Mouse (Mus musculus) hindbrain, embryonic 15.5 days (tissue): ENCODE results near the gene Tmed4. TPM values are rescaled to one million over a fixed set of nuclear protein-coding genes. Genes with fewer than 3 reads are reported as not detected.
"Not testable (repeated sequence)": the region's sequence is repeated elsewhere in the genome, so short reads cannot be mapped to it uniquely, and the experiment has no call there.

Experiments used
- ATAC-seq: fragments of 200-750 bp; cut with Nextera tagmentation; 2 replicates; pipeline ENCODE4 v1.8.0; 2017; ENCODE audit warnings: low read depth, moderate number of reproducible peaks, moderate TSS enrichment; ENCODE audit not compliant: low FRiP score
- H3K27ac ChIP-seq: fragments of 300-500 bp; sonication (generic); replicated peaks from 2 replicates; pipeline ENCODE4 v1.5.1; 2015; ENCODE audit warnings: mild to moderate bottlenecking, inconsistent platforms
- H3K27me3 ChIP-seq: fragments of 300-500 bp; sonication (generic); 2 replicates; pipeline ENCODE4 v1.6.1; 2015; ENCODE audit warnings: control low read depth, inconsistent platforms
- H3K36me3 ChIP-seq: fragments of 300-500 bp; sonication (generic); 2 replicates; pipeline ENCODE4 v1.6.1; 2015; ENCODE audit warnings: control low read depth, inconsistent platforms
- H3K4me1 ChIP-seq: fragments of 300-500 bp; sonication (generic); replicated peaks from 2 replicates; pipeline ENCODE4 v1.6.1; 2015; ENCODE audit warnings: control low read depth, inconsistent platforms
- H3K4me2 ChIP-seq: fragments of 300-500 bp; sonication (generic); 2 replicates; pipeline ENCODE4 v1.6.1; 2015; ENCODE audit warnings: moderate library complexity, mild to moderate bottlenecking, inconsistent platforms
- H3K4me3 ChIP-seq: fragments of 300-500 bp; sonication (generic); 2 replicates; pipeline ENCODE4 v1.5.1; 2015; ENCODE audit warnings: mild to moderate bottlenecking, inconsistent platforms
- H3K9ac ChIP-seq: fragments of 300-500 bp; sonication (generic); 2 replicates; pipeline ENCODE4 v1.6.1; 2015; ENCODE audit warnings: inconsistent platforms
- H3K9me3 ChIP-seq: fragments of 300-500 bp; sonication (generic); 2 replicates; pipeline ENCODE4 v1.6.1; 2016; ENCODE audit warnings: control low read depth, inconsistent platforms
- WGBS: fragments of 180-500 bp; shearing (Covaris S2); methylation state at CpG from one replicate; pipeline ENCODE4 v1.1.7; 2015; 5-methylcytosine and 5-hydroxymethylcytosine counted together
- polyA plus RNA-seq: library from polyadenylated mRNA; unstranded; fragments of >200 nt; fragmentation: Nextera tagmentation; extraction: Ambion mirVana; gene quantifications from 2 replicates; pipeline ENCODE4 v1.2.1, GENCODE M21; 2015

Gene Tmed4
- polyA plus RNA-seq, 1 experiment from 2014 or later: 116 TPM

GRCm38 (mm10) chr11:6267320-6268254, 7.1 kb downstream of the Tmed4 start, which contains the start of gene Ddx56:
TSS of gene Ddx56 (minus strand) at chr11:6267772.
- Histone ChIP-seq H3K4me3 (peak within 1 kb of the TSS; percentile 97), H3K27ac (peak within 1 kb of the TSS; percentile 95), H3K27me3 (no peaks in the 10 kb centered on the region), H3K9ac (peak within 1 kb of the TSS; percentile 91), H3K4me2 (peak within 1 kb of the TSS; percentile 89), H3K9me3 (no peaks in the 10 kb centered on the region), H3K36me3 (peaks cover 47% of the 10 kb centered on the region), H3K4me1 (peaks cover 28% of the 10 kb centered on the region)
- 2% methylated on average over 50 of the region's 50 CpGs for WGBS
- ATAC-seq: peak; percentile 97

GRCm38 (mm10) chr11:6266621-6267020, 8.0 kb downstream of the Tmed4 start:
- no peaks in the 10 kb centered on the region for H3K27me3 ChIP-seq
- peaks cover 53% of the 10 kb centered on the region for H3K36me3 ChIP-seq
- peak overlapping the region; percentile 91 for H3K9ac ChIP-seq
- WGBS: 69% methylated on average over 9 of the region's 9 CpGs
- no peaks in the 10 kb centered on the region for H3K9me3 ChIP-seq
- peak overlapping the region; percentile 89 for H3K4me2 ChIP-seq
- H3K4me3 ChIP-seq: peak overlapping the region; percentile 97
- ATAC-seq: no peak
- peaks cover 20% of the 10 kb centered on the region for H3K4me1 ChIP-seq
- no peak overlapping the region for H3K27ac ChIP-seq

- H3K27ac ChIP-seq: no peak overlapping the region
Measured at GRCm38 (mm10) chr11:6261434-6262082, 13.1 kb downstream of the Tmed4 start.

GRCm38 (mm10) chr11:6259413-6259812, 15.3 kb downstream of the Tmed4 start:
- 94% methylated on average over 7 of the region's 7 CpGs for WGBS

More at GRCm38 (mm10) chr11:6261434-6262082, 13.1 kb downstream of the Tmed4 start:
- H3K36me3 ChIP-seq: peaks cover 78% of the 10 kb centered on the region
- H3K4me2 ChIP-seq: no peak overlapping the region
- H3K4me1 ChIP-seq: peaks cover 9% of the 10 kb centered on the region
- H3K4me3 ChIP-seq: no peak overlapping the region
- no peak overlapping the region for H3K9ac ChIP-seq
- WGBS: 78% methylated on average over 10 of the region's 10 CpGs
- ATAC-seq: peak; percentile 69; the same call in 1 of the 2 replicates
- no peaks in the 10 kb centered on the region for H3K27me3 ChIP-seq
- H3K9me3 ChIP-seq: no peaks in the 10 kb centered on the region

GRCm38 (mm10) chr11:6256490-6257072, 18.1 kb downstream of the Tmed4 start:
- no peaks in the 10 kb centered on the region for H3K4me1 ChIP-seq
- no peak overlapping the region for H3K4me3 ChIP-seq
- peak; percentile 52; the same call in 1 of the 2 replicates for ATAC-seq
- H3K27ac ChIP-seq: no peak overlapping the region
- peaks cover 39% of the 10 kb centered on the region for H3K36me3 ChIP-seq
- no peaks in the 10 kb centered on the region for H3K9me3 ChIP-seq
- 71% methylated on average over 6 of the region's 6 CpGs for WGBS
- no peaks in the 10 kb centered on the region for H3K27me3 ChIP-seq
- no peak overlapping the region for H3K4me2 ChIP-seq
- H3K9ac ChIP-seq: no peak overlapping the region

More at GRCm38 (mm10) chr11:6259413-6259812, 15.3 kb downstream of the Tmed4 start:
- Histone ChIP-seq H3K9ac (no peak overlapping the region), H3K4me3 (no peak overlapping the region), H3K9me3 (no peaks in the 10 kb centered on the region), H3K27me3 (no peaks in the 10 kb centered on the region), H3K4me2 (no peak overlapping the region), H3K36me3 (peaks cover 63% of the 10 kb centered on the region), H3K4me1 (no peaks in the 10 kb centered on the region), H3K27ac (no peak overlapping the region)
- no peak for ATAC-seq

GRCm38 (mm10) chr11:6254602-6255001, 20.1 kb downstream of the Tmed4 start:
- H3K27me3 ChIP-seq, H3K4me1 ChIP-seq, H3K9ac ChIP-seq, H3K9me3 ChIP-seq, H3K27ac ChIP-seq, ATAC-seq, H3K4me3 ChIP-seq, H3K4me2 ChIP-seq: not testable (repeated sequence)
- H3K36me3 ChIP-seq: peaks cover 19% of the 10 kb centered on the region
- 96% methylated on average over 2 of the region's 2 CpGs for WGBS

- no peak for ATAC-seq
- Histone ChIP-seq H3K9ac (no peak overlapping the region), H3K4me2 (no peak overlapping the region), H3K36me3 (peaks cover 1% of the 10 kb centered on the region), H3K4me3 (no peak overlapping the region), H3K27me3 (no peaks in the 10 kb centered on the region), H3K4me1 (no peaks in the 10 kb centered on the region), H3K9me3 (no peaks in the 10 kb centered on the region), H3K27ac (no peak overlapping the region)
- WGBS: 96% methylated on average over 4 of the region's 4 CpGs
Measured at GRCm38 (mm10) chr11:6252824-6253223, 21.8 kb downstream of the Tmed4 start.

- no peak overlapping the region for H3K27ac ChIP-seq
- H3K4me2 ChIP-seq: no peak overlapping the region
- no peaks in the 10 kb centered on the region for H3K36me3 ChIP-seq
- no peaks in the 10 kb centered on the region for H3K4me1 ChIP-seq
- WGBS: 90% methylated on average over 5 of the region's 5 CpGs
- H3K9me3 ChIP-seq: no peaks in the 10 kb centered on the region
- H3K27me3 ChIP-seq: no peaks in the 10 kb centered on the region
- no peak overlapping the region for H3K9ac ChIP-seq
- ATAC-seq: no peak
- no peak overlapping the region for H3K4me3 ChIP-seq
Measured at GRCm38 (mm10) chr11:6252248-6252647, 22.4 kb downstream of the Tmed4 start.

GRCm38 (mm10) chr11:6244707-6245106, 30.0 kb downstream of the Tmed4 start:
- 46% methylated on average over 19 of the region's 19 CpGs for WGBS
- Histone ChIP-seq H3K27me3 (no peaks in the 10 kb centered on the region), H3K4me1 (no peaks in the 10 kb centered on the region), H3K9me3 (no peaks in the 10 kb centered on the region), H3K36me3 (no peaks in the 10 kb centered on the region), H3K27ac (no peak overlapping the region), H3K4me3 (no peak overlapping the region), H3K9ac (no peak overlapping the region), H3K4me2 (no peak overlapping the region)
- no peak for ATAC-seq

GRCm38 (mm10) chr11:6233025-6233424, 41.6 kb downstream of the Tmed4 start:
- H3K4me1 ChIP-seq: no peaks in the 10 kb centered on the region
- peaks cover 5% of the 10 kb centered on the region; the same call in 1 of the 2 replicates for H3K9me3 ChIP-seq
- no peak overlapping the region for H3K9ac ChIP-seq
- WGBS: 84% methylated on average over 4 of the region's 4 CpGs
- ATAC-seq: no peak
- no peaks in the 10 kb centered on the region for H3K27me3 ChIP-seq
- no peak overlapping the region for H3K4me2 ChIP-seq
- H3K4me3 ChIP-seq: no peak overlapping the region
- H3K36me3 ChIP-seq: no peaks in the 10 kb centered on the region
- no peak overlapping the region for H3K27ac ChIP-seq

- no peaks in the 10 kb centered on the region for H3K27me3 ChIP-seq
- WGBS: 82% methylated on average over 7 of the region's 7 CpGs
- no peak for ATAC-seq
- no peak within 1 kb of the TSS for H3K4me2 ChIP-seq
- H3K9me3 ChIP-seq: peaks cover 2% of the 10 kb centered on the region; the same call in 1 of the 2 replicates
- no peaks in the 10 kb centered on the region for H3K36me3 ChIP-seq
- no peak within 1 kb of the TSS for H3K9ac ChIP-seq
- no peak within 1 kb of the TSS for H3K4me3 ChIP-seq
- H3K27ac ChIP-seq: no peak within 1 kb of the TSS
- H3K4me1 ChIP-seq: no peaks in the 10 kb centered on the region
Measured at GRCm38 (mm10) chr11:6230012-6230411, 44.7 kb downstream of the Tmed4 start, which contains the start of gene Npc1l1. TSS of gene Npc1l1 (minus strand) at chr11:6230143.
